Mouse (Mus musculus) splenic B cell, adult 2 months (primary cell): ENCODE measurements around the gene Mrps18c.

ENCODE experiments used
- DNase-seq: peaks from one replicate; pipeline ENCODE4 v3.0.0-alpha.2; 2011; ENCODE audit warnings: low read depth, low spot score
- H3K27me3 ChIP-seq: 2 replicates; pipeline ENCODE4 v1.6.1; 2012; ENCODE audit warnings: mild to moderate bottlenecking, low read length, moderate library complexity, mixed read lengths; ENCODE audit not compliant: control insufficient read depth, poor library complexity, insufficient read depth, severe bottlenecking
- H3K36me3 ChIP-seq: 2 replicates; pipeline ENCODE4 v1.6.1; 2012; ENCODE audit warnings: mild to moderate bottlenecking, low read length, moderate library complexity, mixed read lengths; ENCODE audit not compliant: control insufficient read depth, poor library complexity, insufficient read depth, severe bottlenecking

Mrps18c gene

GRCm38 (mm10) chr5:100798165-100798860 lies at the start of gene Mrps18c, which contains the start of gene Helq:
Mrps18c (plus strand) TSS chr5:100798627.
Helq (minus strand) TSS chr5:100798598.
- Histone ChIP-seq H3K36me3 (peaks cover 6% of the 10 kb centered on the region; the same call in 1 of the 2 replicates), H3K27me3 (no peaks in the 10 kb centered on the region)
- DNase-seq = peak; percentile 82

DNA sequence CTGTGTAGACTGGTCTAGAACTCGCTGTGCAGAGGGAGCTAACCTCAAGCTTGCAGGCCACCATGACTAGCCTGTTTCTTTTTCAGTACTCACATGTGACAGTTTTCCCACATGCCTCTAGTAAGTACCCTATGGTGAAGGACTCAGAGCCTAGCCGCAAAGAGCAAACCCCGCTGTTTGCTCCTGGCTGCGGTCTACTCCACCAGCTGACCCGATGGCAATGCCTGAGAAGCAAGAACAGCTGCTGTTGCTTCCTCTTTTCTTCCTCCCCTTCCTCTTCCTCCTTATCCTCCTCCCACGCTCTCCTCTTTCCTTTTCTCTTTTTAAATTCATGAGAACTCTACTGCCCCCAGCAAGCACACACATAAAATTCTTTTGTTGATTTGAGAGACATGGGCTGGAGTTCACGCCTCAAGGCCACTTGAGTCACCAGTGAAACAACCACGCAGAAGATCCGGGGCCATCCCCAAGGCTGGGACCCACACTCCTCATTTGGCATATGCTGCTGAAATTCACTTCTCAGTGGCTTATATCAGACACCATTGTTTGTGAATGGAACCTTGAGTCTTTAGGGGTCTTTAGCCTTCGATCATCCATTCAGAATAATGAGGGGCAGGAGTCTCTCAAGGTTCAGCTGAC lies 47.7 kb upstream of the Mrps18c start:
- DNase-seq = peak; percentile 67
- Histone ChIP-seq H3K36me3 (no peaks in the 10 kb centered on the region), H3K27me3 (no peaks in the 10 kb centered on the region)

DNA sequence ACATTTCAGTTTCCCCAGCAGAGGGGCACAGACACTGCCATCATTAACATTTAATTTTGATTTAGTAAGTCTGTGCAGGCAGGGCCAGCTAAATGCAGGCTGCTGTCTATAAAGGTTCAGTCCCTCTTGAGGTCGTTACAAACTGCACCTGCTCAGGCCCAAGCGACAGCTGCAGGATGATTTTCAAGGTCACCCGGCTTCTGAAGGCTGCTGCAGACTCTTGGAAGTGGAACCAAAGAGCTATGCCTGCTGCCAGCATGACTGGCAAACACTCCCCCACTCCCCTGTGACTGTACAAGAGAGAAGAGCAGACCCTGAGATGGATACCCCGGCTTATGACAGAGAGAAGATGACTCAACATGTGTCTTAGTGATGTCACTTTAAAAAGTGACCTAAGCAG lies 46.8 kb upstream of the Mrps18c start:
- DNase-seq = peak; percentile 14
- Histone ChIP-seq H3K36me3 (no peaks in the 10 kb centered on the region), H3K27me3 (no peaks in the 10 kb centered on the region)

GRCm38 (mm10) chr5:100753407-100753806 lies 45.0 kb upstream of the Mrps18c start:
- DNase-seq = no peak
- Histone ChIP-seq H3K36me3 (no peaks in the 10 kb centered on the region), H3K27me3 (no peaks in the 10 kb centered on the region)

DNA sequence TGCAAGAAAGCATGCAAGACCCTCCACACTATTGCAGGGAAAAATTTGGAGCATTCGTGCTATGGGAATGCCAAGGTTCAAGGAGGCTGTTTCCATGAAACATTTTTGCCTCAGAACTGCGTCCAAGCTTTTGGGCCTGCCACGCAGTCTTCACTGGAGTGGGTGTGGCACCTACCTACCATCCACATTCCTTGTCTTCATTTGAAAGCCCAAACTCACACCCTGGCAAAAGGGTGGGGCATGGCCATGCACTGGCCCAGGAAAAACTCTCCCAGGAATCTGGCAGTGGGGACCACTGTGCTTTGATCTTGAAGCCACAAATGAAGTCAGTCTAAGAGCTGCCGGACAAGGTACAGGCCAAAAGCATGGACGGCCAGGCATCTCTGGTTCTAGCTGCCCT lies 40.3 kb upstream of the Mrps18c start:
- no peak for DNase-seq
- H3K36me3 ChIP-seq = peaks cover 4% of the 10 kb centered on the region
- H3K27me3 ChIP-seq = no peaks in the 10 kb centered on the region

DNA sequence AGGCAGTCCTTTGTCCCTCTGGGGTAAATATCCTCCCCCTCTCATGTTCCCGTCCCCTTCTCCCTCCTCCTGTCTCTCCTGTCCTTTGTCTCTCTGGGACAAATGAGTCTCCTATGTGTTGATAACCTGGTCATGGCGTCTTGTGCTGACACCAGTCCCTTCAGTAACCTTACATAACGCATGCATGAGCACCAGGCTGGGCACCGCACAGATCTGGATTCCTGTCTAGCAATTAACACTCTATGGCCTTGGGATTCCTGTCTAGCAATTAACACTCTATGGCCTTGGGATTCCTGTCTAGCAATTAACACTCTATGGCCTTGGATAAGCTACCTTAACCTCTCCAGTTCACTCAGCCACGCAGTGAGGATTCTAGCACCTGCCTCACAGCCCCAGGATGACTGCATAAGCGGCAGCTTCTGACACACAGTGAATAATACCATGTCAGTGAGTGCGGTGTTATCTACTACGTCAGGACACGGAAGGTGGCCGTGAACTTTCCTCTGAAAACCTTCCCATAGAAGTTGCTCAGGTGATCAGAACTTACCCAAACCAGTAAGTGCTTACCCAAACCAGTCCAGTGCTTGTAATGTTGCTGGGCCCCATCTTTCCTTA lies 38.3 kb upstream of the Mrps18c start:
- Histone ChIP-seq H3K36me3 (peaks cover 4% of the 10 kb centered on the region), H3K27me3 (no peaks in the 10 kb centered on the region)
- DNase-seq = no peak

- peaks cover 4% of the 10 kb centered on the region for H3K36me3 ChIP-seq
- DNase-seq = no peak
- no peaks in the 10 kb centered on the region for H3K27me3 ChIP-seq
These were observed 36.7 kb upstream of the Mrps18c start for GRCm38 (mm10) chr5:100761736-100762135.

- H3K36me3 ChIP-seq = peaks cover 10% of the 10 kb centered on the region
- no peak for DNase-seq
- no peaks in the 10 kb centered on the region for H3K27me3 ChIP-seq
These were observed 32.4 kb upstream of the Mrps18c start for GRCm38 (mm10) chr5:100766026-100766425.

- Histone ChIP-seq H3K27me3 (no peaks in the 10 kb centered on the region), H3K36me3 (peaks cover 11% of the 10 kb centered on the region)
- DNase-seq = no peak
These were observed 26.9 kb upstream of the Mrps18c start for GRCm38 (mm10) chr5:100771575-100771974.

DNA sequence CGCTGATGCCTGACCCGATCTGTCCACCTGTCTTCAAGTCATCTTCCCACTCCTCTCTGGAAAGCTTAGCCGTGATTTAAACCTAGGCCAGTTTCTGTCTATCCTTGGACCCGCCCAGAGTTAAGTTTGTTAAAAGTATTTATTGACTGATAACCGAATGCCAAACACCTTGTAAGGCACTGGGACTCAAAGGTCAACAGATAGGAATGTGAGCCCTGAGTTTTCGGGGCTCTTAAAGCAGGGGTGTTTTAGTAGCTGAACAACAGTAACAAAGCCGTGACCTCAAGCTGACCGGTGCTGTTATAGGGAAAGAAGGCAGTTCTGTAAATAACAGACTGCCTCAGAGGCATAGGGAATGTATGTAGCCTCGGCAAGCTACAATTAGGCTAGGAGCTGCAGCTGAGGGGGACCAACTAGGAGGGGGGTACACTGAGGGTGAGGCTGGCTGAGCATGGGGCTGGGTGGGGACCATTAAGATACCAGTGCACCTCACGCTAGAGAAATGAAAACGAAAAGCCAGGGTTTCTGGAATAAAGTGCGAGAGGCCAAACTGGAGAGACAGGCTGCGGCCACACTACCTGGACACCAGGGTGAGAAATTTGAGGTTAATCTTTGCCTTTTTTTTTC lies 22.5 kb upstream of the Mrps18c start:
- DNase-seq = no peak
- H3K27me3 ChIP-seq = no peaks in the 10 kb centered on the region
- H3K36me3 ChIP-seq = peaks cover 6% of the 10 kb centered on the region

- Histone ChIP-seq H3K27me3 (no peaks in the 10 kb centered on the region), H3K36me3 (peaks cover 6% of the 10 kb centered on the region)
- no peak for DNase-seq
These were observed 21.5 kb upstream of the Mrps18c start for GRCm38 (mm10) chr5:100776900-100777299.

DNA sequence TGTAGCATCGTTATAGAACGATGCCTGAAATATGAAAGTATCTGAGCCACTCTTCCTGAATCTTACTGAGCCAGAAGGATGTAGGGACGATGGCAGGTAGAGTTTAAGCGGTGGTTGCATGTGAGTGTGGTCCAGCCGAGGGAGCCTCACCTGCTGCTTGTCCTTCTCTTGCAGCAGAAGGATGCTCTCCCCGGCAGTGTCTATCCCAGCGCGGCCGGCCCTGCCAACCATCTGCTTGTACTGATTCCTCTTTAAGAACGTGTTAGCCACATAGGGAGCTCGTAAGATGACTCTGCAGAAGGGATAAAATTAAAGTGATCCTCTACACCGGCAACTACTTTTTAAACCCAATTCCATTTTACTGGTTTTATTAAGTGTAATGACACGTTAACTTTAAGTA lies 19.4 kb upstream of the Mrps18c start:
- Histone ChIP-seq H3K27me3 (no peaks in the 10 kb centered on the region), H3K36me3 (peaks cover 7% of the 10 kb centered on the region; the same call in 1 of the 2 replicates)
- no peak for DNase-seq

DNA sequence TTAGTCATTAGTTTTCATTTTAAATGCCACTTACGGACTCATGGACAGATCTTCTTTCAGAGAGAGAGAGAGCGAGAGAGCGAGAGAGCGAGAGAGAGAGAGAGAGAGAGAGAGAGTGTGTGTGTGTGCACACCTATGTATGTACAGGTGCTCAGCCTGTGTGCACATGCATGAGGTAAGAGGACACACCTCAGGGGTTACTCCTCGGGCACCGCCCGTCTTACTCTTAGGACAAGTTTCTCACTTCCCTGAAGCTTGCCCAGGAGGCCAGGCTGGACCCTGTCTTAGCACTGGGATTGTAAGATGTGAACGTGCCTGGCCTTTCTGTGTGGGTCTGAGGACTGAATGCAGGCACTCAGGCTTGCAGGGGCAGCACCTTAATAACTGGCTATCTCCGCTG lies 10.9 kb upstream of the Mrps18c start:
- H3K36me3 ChIP-seq = peaks cover 14% of the 10 kb centered on the region
- H3K27me3 ChIP-seq = no peaks in the 10 kb centered on the region

GRCm38 (mm10) chr5:100792261-100792660 lies 6.2 kb upstream of the Mrps18c start:
- peaks cover 8% of the 10 kb centered on the region for H3K36me3 ChIP-seq
- no peaks in the 10 kb centered on the region for H3K27me3 ChIP-seq
- no peak for DNase-seq

More for the DNA sequence above, 10.9 kb upstream of the Mrps18c start:
- no peak for DNase-seq

DNA sequence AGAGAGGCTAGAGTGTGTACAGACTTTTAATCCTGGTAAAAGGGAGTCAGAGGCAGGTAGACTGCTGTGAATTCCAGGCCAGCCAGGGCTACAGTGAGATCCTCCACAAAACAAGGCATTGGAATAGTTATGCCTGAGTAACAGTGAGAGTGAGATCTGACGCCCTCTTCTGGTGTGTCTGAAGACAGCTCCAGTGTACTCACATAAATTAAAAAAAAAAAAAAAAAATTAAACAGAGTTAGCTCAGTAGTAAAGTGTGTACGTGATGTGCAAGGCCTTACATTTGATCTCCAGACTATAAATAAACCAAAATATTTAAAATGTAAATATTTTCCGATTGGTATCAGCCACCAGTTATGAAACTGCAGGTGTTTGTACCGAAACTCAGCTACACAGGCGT lies 4.3 kb upstream of the Mrps18c start:
- Histone ChIP-seq H3K36me3 (peaks cover 6% of the 10 kb centered on the region), H3K27me3 (no peaks in the 10 kb centered on the region)
- peak; percentile 8 for DNase-seq
